Mouse (Mus musculus): ENCODE data around the gene Tnfrsf8. TPM values are rescaled to one million over a fixed set of nuclear protein-coding genes. Genes with fewer than 3 reads are reported as not detected.
"Not testable (repeated sequence)": the region's sequence is repeated elsewhere in the genome, so short reads cannot be mapped to it uniquely, and the experiment has no call there.

Gene Tnfrsf8
- polyA plus RNA-seq, 1 experiment from 2014 or later: 0.06 TPM

DNA sequence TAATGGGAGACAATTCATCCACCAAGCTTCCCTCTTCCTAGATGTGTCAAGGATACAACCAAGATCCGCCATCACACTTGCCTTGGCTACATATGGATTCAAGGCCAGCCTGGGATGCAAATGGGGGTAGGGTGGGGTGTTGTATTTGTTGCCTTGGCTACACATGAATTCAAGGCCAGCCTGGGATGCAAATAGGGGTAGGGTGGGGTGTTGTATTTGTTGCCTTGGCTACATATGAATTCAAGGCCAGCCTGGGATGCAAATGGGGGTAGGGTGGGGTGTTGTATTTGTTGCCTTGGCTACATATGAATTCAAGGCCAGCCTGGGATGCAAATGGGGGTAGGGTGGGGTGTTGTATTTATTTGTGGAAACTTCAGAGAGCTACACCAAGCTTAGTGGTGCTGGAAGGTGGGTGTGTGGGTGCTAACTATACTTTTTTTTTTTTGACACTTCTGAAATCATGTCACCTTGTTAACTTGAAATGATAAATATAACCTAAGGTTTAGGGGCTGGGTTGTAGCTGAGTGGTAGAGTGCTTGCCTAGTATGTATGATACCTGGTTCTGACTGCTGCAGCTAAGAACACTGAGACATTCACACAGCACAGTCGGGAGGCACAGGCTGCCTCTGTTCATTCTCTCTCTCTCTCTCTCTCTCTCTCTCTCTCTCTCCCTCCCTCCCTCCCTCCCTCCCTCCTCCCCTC, 9.2 kb downstream of the Tnfrsf8 start:
- not testable (repeated sequence) for H3K4me2 ChIP-seq; H3K27ac ChIP-seq; H3K9ac ChIP-seq (replicated peaks); H3K27me3 ChIP-seq; H3K4me1 ChIP-seq (replicated peaks); H3K9me3 ChIP-seq; ATAC-seq (ENCODE audit: insufficient number of reproducible peaks, insufficient read depth, low FRiP score, low TSS enrichment, low read depth); H3K4me3 ChIP-seq (replicated peaks); H3K36me3 ChIP-seq
- WGBS: 55% methylated on average over 2 of the region's 2 CpGs

DNA sequence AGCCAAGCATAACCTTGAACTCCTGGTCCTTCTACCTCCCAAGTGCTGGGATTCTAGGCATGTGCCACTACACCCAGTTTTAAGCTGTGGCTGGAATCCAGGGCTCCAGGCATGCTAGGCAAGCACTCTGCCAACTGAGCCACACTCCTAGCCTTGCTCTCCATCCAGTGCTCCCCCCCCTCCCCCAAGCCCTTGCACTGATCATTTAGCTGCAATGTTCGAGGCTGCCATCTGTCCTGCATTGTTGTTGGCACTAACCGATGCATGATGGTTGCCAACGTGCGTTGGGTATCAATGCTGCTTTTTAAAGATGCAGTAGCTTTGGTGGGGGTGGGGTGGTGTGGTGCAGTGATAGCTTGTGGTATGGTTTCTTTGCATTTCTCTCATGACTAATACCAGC, 10.9 kb downstream of the Tnfrsf8 start:
- Histone ChIP-seq H3K9ac (replicated peaks) (no peak overlapping the region), H3K27me3 (no peaks in the 10 kb centered on the region), H3K4me3 (replicated peaks) (no peak overlapping the region), H3K36me3 (no peaks in the 10 kb centered on the region), H3K9me3 (no peaks in the 10 kb centered on the region), H3K4me1 (replicated peaks) (0 out of 2 replicates have a peak, but pooled peaks cover 8% of the 10 kb centered on the region), H3K4me2 (no peak overlapping the region), H3K27ac (no peak overlapping the region)
- WGBS: 87% methylated on average over 4 of the region's 4 CpGs
- no peak for ATAC-seq (ENCODE audit: insufficient number of reproducible peaks, insufficient read depth, low FRiP score, low TSS enrichment, low read depth)

DNA sequence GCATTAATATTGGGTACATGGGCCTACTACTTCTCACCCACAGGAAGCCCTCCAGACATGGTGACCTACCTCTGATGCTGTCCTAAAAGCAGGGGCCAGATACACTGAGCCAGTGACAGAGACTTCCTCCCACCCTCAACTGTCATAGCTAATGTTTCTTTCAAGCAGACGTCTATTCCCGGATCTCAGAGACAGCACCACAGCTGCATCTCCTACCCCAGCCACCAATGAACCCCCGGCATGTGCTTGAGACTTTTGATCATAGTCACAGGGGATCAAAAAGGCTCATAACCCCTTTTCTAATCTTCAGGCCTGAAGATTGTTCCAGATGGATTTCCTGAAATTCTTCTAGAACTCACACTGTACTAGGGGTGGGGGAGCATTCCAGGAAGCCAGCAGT, 12.9 kb downstream of the Tnfrsf8 start:
- 82% methylated on average over 3 of the region's 3 CpGs for WGBS
- Histone ChIP-seq H3K9me3 (no peaks in the 10 kb centered on the region), H3K4me3 (replicated peaks) (no peak overlapping the region), H3K36me3 (no peaks in the 10 kb centered on the region), H3K9ac (replicated peaks) (no peak overlapping the region), H3K4me1 (replicated peaks) (0 out of 2 replicates have a peak, but pooled peaks cover 8% of the 10 kb centered on the region), H3K27me3 (no peaks in the 10 kb centered on the region), H3K27ac (no peak overlapping the region), H3K4me2 (no peak overlapping the region)
- ATAC-seq (ENCODE audit: insufficient number of reproducible peaks, insufficient read depth, low FRiP score, low TSS enrichment, low read depth): no peak

DNA sequence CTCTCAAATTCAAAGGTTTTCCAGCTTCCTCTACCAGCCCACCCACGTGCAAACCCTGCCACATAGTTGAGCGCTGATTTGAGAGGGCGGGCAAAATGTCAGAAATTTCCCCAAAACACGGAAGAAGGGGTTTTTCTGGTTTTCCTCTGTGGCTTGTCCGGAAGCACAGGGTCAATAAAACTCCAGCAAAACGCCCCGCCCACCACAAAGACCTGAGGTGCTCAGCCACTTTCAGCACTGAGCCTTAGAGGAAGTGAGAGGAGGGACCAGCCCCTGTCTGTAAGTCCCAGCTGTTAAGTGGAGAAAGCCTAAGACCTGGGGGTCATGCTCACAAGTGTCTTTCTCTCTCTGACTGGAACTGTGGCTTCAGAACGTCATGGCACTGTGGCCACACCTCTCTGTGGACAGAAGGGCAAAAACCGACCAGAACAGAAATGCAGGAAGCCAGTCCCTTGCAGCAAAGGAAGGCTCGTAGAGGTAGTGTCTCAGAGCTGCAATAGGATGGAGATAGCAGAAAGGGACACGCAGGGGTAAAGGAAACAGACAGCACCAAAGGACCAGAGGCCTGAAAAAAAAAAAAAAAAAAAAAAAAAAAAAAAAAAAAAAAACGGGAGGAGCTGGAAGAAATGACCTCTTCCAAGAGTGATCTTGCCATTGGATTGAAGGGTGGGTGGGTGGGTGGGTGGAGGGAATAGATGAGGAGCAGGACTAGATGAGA, 14.6 kb downstream of the Tnfrsf8 start:
- WGBS: 50% methylated on average over 11 of the region's 12 CpGs
- Histone ChIP-seq H3K9ac (replicated peaks) (no peak overlapping the region), H3K4me3 (replicated peaks) (no peak overlapping the region), H3K27ac (no peak overlapping the region), H3K27me3 (no peaks in the 10 kb centered on the region), H3K36me3 (no peaks in the 10 kb centered on the region), H3K4me1 (replicated peaks) (0 out of 2 replicates have a peak, but pooled peaks cover 5% of the 10 kb centered on the region), H3K9me3 (no peaks in the 10 kb centered on the region), H3K4me2 (no peak overlapping the region)
- ATAC-seq (ENCODE audit: insufficient number of reproducible peaks, insufficient read depth, low FRiP score, low TSS enrichment, low read depth): no peak

DNA sequence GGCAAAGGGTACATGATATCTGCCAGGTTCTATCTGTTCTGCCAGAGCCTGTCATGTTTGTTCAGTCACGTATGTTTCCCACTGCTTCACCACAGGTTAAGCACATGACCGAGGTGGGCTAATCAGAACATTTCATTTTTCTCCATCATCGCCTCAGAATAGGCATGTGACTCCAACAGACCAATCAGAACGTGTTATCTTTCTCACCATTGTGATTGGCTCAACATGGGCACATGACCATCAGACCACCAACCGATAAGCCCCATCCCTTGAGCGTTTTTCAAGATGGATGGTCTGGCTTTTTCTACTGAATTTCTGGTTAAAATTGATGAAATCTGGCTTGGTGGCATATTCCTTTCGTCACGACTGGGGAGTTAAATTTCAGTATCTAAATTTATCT, 15.6 kb downstream of the Tnfrsf8 start:
- 0 out of 2 replicates have a peak, but pooled peaks cover 5% of the 10 kb centered on the region for H3K4me1 ChIP-seq (replicated peaks)
- WGBS: 94% methylated on average over 8 of the region's 8 CpGs
- H3K27me3 ChIP-seq: no peaks in the 10 kb centered on the region
- H3K4me3 ChIP-seq (replicated peaks): no peak overlapping the region
- no peaks in the 10 kb centered on the region for H3K9me3 ChIP-seq
- no peak overlapping the region for H3K4me2 ChIP-seq
- no peak overlapping the region for H3K27ac ChIP-seq
- H3K36me3 ChIP-seq: no peaks in the 10 kb centered on the region
- ATAC-seq (ENCODE audit: insufficient number of reproducible peaks, insufficient read depth, low FRiP score, low TSS enrichment, low read depth): no peak
- H3K9ac ChIP-seq (replicated peaks): no peak overlapping the region

DNA sequence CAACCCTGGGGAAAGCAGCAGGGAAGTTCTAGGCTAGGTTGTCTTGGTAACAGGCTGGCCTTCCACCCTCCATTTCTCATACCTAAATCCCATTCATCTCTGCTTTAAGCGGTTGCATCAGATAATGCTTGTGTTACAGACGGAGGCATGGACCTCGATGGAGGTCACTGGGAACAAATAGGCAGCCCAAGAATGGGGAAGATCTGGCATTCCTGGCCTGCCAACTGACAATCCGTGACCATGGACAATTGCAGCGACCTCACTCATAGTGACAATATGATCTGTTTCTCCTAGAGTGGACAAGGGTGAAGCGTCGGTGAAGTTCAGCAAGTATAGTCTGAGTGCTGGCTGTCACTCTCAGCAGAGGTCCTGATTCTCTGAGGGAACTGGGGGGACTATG, 16.1 kb downstream of the Tnfrsf8 start:
- no peak for ATAC-seq (ENCODE audit: insufficient number of reproducible peaks, insufficient read depth, low FRiP score, low TSS enrichment, low read depth)
- Histone ChIP-seq H3K27ac (no peak overlapping the region), H3K4me2 (no peak overlapping the region), H3K4me1 (replicated peaks) (0 out of 2 replicates have a peak, but pooled peaks cover 5% of the 10 kb centered on the region), H3K9me3 (no peaks in the 10 kb centered on the region), H3K36me3 (no peaks in the 10 kb centered on the region), H3K4me3 (replicated peaks) (no peak overlapping the region), H3K9ac (replicated peaks) (no peak overlapping the region), H3K27me3 (no peaks in the 10 kb centered on the region)
- WGBS: 94% methylated on average over 7 of the region's 7 CpGs

DNA sequence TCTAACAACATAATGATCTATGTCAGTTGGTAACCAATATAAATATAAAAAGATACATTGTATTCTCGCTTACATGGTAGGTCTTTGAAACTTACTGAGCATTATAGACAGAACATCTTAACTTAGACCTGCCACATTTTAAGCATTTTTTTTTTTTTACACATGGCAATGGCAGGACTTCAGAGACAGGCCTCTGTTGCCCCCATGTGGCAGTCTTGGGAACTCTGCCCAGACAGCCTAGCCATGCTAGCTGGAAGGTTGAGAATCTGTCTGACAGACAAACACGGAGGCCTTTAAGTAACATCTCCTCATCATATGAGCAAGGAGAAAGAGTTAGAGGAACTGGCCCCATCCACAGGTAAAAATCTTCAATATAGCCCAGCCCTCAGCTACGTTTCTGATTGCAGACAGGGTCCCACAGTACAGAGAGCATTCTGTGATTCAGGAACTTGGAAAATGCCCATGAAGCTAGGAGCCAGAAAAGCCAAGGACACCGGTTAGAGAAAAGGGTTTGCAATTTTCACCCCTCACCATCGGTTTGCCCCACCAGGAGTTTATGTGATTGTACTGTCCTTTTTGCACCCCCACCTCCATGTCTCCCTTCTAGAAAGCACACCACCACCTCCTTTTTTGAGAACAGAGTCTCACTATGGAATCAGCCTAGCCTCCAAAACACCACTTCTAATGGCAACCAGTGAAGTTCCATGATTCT, 19.2 kb downstream of the Tnfrsf8 start:
- Histone ChIP-seq H3K4me3 (replicated peaks) (no peak overlapping the region), H3K27me3 (no peaks in the 10 kb centered on the region), H3K9ac (replicated peaks) (no peak overlapping the region), H3K9me3 (no peaks in the 10 kb centered on the region), H3K36me3 (no peaks in the 10 kb centered on the region), H3K4me2 (no peak overlapping the region), H3K27ac (no peak overlapping the region), H3K4me1 (replicated peaks) (0 out of 2 replicates have a peak, but pooled peaks cover 5% of the 10 kb centered on the region)
- no peak for ATAC-seq (ENCODE audit: insufficient number of reproducible peaks, insufficient read depth, low FRiP score, low TSS enrichment, low read depth)
- 48% methylated on average over 5 of the region's 5 CpGs for WGBS

DNA sequence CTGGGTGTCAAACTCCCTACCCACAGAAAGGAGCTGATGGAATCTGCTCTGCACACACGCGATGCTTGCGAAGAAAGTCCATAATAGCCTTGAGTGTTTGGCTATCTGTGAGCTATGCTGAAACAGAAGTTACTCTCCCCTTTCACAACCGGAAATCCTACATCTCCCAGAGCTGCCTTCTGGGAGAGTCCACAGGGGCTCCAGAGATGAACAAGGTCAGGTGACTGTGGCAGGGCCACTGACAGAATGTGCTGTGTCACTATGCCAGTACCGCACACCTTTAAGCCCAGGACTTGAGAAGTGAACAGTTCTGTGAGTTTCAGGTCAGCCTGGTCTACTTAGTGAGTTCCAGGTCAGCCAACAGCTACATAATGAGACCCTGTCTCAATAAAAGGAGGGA, 20.4 kb downstream of the Tnfrsf8 start:
- no peaks in the 10 kb centered on the region for H3K27me3 ChIP-seq
- H3K36me3 ChIP-seq: no peaks in the 10 kb centered on the region
- no peak overlapping the region for H3K27ac ChIP-seq
- H3K4me1 ChIP-seq (replicated peaks): no peaks in the 10 kb centered on the region
- H3K4me2 ChIP-seq: no peak overlapping the region
- H3K9ac ChIP-seq (replicated peaks): no peak overlapping the region
- H3K4me3 ChIP-seq (replicated peaks): no peak overlapping the region
- no peaks in the 10 kb centered on the region for H3K9me3 ChIP-seq
- 90% methylated on average over 5 of the region's 5 CpGs for WGBS
- ATAC-seq (ENCODE audit: insufficient number of reproducible peaks, insufficient read depth, low FRiP score, low TSS enrichment, low read depth): no peak

DNA sequence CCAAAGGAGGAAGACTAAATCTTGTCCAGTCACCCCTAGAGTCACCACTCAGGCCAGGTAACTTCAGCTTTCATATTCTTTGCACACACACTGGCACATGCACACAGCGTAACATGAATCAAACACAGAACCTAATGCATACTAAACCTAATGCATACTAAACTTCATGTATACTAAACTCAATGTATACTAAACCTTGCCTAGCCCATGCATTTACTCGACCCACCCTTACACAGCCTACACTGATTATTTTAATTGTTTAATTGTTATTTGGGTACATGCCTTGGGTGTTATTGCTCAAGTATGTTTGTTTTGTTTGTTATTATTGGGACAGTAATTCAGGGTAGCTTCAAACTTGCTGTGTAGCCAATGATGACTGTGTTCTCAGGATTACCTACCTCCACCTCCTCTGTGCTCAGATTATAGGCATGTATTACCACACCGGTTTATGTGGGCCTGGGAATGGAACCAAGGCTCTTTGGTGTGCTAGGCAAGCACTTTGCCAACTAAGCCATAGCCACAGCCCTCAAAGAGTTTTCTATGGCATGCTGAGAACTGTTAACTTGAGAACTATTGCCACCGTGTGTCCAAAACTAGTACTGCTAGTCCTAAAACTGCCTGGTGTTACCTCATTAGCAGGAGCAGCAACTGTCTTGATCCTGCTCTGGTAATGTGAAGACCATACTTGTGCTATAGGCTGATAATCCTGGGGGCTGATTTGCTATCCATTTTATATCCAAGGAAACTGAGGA, 28.4 kb downstream of the Tnfrsf8 start:
- Histone ChIP-seq H3K9me3 (no peaks in the 10 kb centered on the region), H3K4me3 (replicated peaks) (no peak overlapping the region), H3K4me2 (no peak overlapping the region), H3K27ac (no peak overlapping the region), H3K9ac (replicated peaks) (no peak overlapping the region), H3K27me3 (no peaks in the 10 kb centered on the region), H3K4me1 (replicated peaks) (no peaks in the 10 kb centered on the region), H3K36me3 (no peaks in the 10 kb centered on the region)
- peak; percentile 39; the same call in 1 of the 2 replicates for ATAC-seq (ENCODE audit: insufficient number of reproducible peaks, insufficient read depth, low FRiP score, low TSS enrichment, low read depth)
- 51% methylated on average over 4 of the region's 4 CpGs for WGBS

DNA sequence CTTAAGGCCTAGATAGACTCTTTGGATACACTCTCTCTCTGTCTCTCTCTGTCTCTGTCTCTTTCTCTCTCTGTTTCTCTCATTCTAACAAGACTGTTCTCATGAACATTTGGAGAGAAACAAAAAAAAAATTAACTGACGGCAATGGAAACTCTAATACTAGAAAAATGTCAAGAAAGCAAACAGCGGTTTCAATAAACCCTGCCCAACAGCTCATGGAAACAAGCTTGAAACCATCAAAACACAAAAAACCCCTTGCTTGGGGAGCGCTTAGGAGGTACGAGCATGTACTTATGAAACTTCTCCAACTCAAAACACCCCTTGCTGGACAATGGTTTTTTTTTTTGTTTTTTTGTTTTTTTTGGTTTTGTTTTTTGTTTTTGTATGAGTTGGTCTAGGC, 30.3 kb downstream of the Tnfrsf8 start:
- Histone ChIP-seq H3K27me3 (no peaks in the 10 kb centered on the region), H3K36me3 (no peaks in the 10 kb centered on the region), H3K4me2 (no peak overlapping the region), H3K27ac (no peak overlapping the region), H3K4me1 (replicated peaks) (no peaks in the 10 kb centered on the region), H3K4me3 (replicated peaks) (no peak overlapping the region), H3K9ac (replicated peaks) (no peak overlapping the region), H3K9me3 (no peaks in the 10 kb centered on the region)
- 94% methylated on average over 4 of the region's 4 CpGs for WGBS
- no peak for ATAC-seq (ENCODE audit: insufficient number of reproducible peaks, insufficient read depth, low FRiP score, low TSS enrichment, low read depth)

DNA sequence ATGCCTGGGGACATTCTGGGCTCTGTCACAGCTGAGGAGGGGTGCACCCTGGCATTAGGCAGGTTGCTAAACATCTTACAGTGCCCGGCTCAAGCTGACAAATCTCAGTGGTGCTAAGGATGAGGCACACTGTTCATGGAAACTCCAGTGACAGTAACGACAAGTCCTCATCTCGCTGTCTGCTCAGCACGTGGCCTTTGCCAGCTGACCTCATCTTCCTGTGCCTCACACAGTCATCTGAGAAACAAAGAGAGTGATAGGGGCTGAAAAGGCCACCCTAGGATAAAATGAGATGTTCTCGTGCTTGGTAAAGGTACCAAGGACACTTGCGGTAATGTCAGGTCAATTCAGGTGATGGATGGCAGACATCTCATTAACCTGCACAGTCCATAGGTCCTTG, 31.5 kb downstream of the Tnfrsf8 start:
- WGBS: 72% methylated on average over 6 of the region's 6 CpGs
- Histone ChIP-seq H3K9me3 (no peaks in the 10 kb centered on the region), H3K4me2 (no peak overlapping the region), H3K36me3 (no peaks in the 10 kb centered on the region), H3K27ac (no peak overlapping the region), H3K4me1 (replicated peaks) (no peaks in the 10 kb centered on the region), H3K27me3 (no peaks in the 10 kb centered on the region), H3K4me3 (replicated peaks) (no peak overlapping the region), H3K9ac (replicated peaks) (no peak overlapping the region)
- ATAC-seq (ENCODE audit: insufficient number of reproducible peaks, insufficient read depth, low FRiP score, low TSS enrichment, low read depth): no peak

Measured in limb, embryonic 12.5 days (tissue).